Mouse (Mus musculus): Measurements from ENCODE around the gene Ropn1l.

GRCm38 (mm10) chr15:31453098-31453916, at the start of gene Ropn1l:
- TF ChIP-seq CTCF (conservative IDR thresholded peaks at IDR 0.05; ENCODE audit: low read length) (no peak), POU5F1 (IDR thresholded peaks at IDR 0.05; ENCODE audit: borderline replicate concordance, low read length) (no peak)
